Mouse (Mus musculus) thymus, adult 2 months (tissue): Measurements from ENCODE around the gene Ktn1. TPM values are rescaled to one million over a fixed set of nuclear protein-coding genes. Genes with fewer than 3 reads are reported as not detected.

Experiments used
- DNase-seq: peaks from one replicate; pipeline ENCODE4 v3.0.0; 2021
- H3K27ac ChIP-seq: fragments of 200-500 bp; 2 replicates; pipeline ENCODE4 v1.5.1; 2012; ENCODE audit warnings: low read length, control low read depth; ENCODE audit not compliant: control insufficient read depth, insufficient read depth
- H3K27me3 ChIP-seq: fragments of 200-500 bp; 2 replicates; pipeline ENCODE4 v1.6.1; 2012; ENCODE audit warnings: mild to moderate bottlenecking, low read length, moderate library complexity, mixed read lengths; ENCODE audit not compliant: control insufficient read depth, insufficient read depth
- H3K36me3 ChIP-seq: fragments of 200-500 bp; 2 replicates; pipeline ENCODE4 v1.6.1; 2012; ENCODE audit warnings: mild to moderate bottlenecking, low read length, moderate library complexity; ENCODE audit not compliant: control insufficient read depth, insufficient read depth
- H3K4me1 ChIP-seq: fragments of 200-500 bp; replicated peaks from 2 replicates; pipeline ENCODE4 v1.6.1; 2012; ENCODE audit warnings: low read length; ENCODE audit not compliant: control insufficient read depth, insufficient read depth
- H3K4me3 ChIP-seq: fragments of 200-500 bp; 2 replicates; pipeline ENCODE4 v1.5.1; 2012; ENCODE audit warnings: mild to moderate bottlenecking, low read length, control low read depth, moderate library complexity; ENCODE audit not compliant: control insufficient read depth, insufficient read depth
- CTCF ChIP-seq: fragments of 200-500 bp; IDR thresholded peaks from 2 replicates; pipeline ENCODE4 v1.5.1; 2012; ENCODE audit warnings: mild to moderate bottlenecking, control low read depth, low read length, moderate library complexity, borderline replicate concordance; ENCODE audit not compliant: control insufficient read depth, poor library complexity, insufficient read depth; ENCODE audit errors: extremely low read depth
- POLR2A ChIP-seq: fragments of 200-500 bp; IDR thresholded peaks from 2 replicates; pipeline ENCODE4 v1.6.1; 2012; ENCODE audit warnings: mild to moderate bottlenecking, low read length, control low read depth, moderate library complexity; ENCODE audit not compliant: control insufficient read depth, poor library complexity, insufficient read depth; ENCODE audit errors: extremely low read depth
- WGBS: fragments of 180-500 bp; shearing (Covaris S2); methylation state at CpG from one replicate; pipeline ENCODE4 v1.1.7; 2018; 5-methylcytosine and 5-hydroxymethylcytosine counted together
- polyA plus RNA-seq: library from polyadenylated mRNA; depleted of rRNA; stranded (reverse); fragments of >200 nt; gene quantifications from 2 replicates; pipeline ENCODE4 v1.2.3, GENCODE M21; 2012

Gene Ktn1
- polyA plus RNA-seq, 1 experiment = 9.3 TPM

GRCm38 (mm10) chr14:47664470-47664864 lies 16.2 kb downstream of the Ktn1 start:
- TF ChIP-seq POLR2A (no peak), CTCF (no peak)
- no peaks in the 10 kb centered on the region; the same call in 1 of the 2 replicates for H3K36me3 ChIP-seq
- H3K27ac ChIP-seq = no peak overlapping the region
- no peak overlapping the region for H3K4me3 ChIP-seq
- peaks cover 6% of the 10 kb centered on the region for H3K4me1 ChIP-seq
- DNase-seq = no peak
- H3K27me3 ChIP-seq = no peaks in the 10 kb centered on the region

- Histone ChIP-seq H3K27ac (no peak overlapping the region), H3K27me3 (no peaks in the 10 kb centered on the region), H3K4me1 (peaks cover 6% of the 10 kb centered on the region), H3K36me3 (no peaks in the 10 kb centered on the region; the same call in 1 of the 2 replicates), H3K4me3 (no peak overlapping the region)
- TF ChIP-seq CTCF = no peak
- TF ChIP-seq POLR2A = no peak
- 92% methylated on average over 5 of the region's 5 CpGs for WGBS
- no peak for DNase-seq
These were observed 17.0 kb downstream of the Ktn1 start for GRCm38 (mm10) chr14:47665061-47665778.

GRCm38 (mm10) chr14:47668096-47668495 lies 19.8 kb downstream of the Ktn1 start:
- TF ChIP-seq POLR2A (no peak), CTCF (no peak)
- DNase-seq = no peak
- Histone ChIP-seq H3K27me3 (no peaks in the 10 kb centered on the region), H3K4me1 (peaks cover 6% of the 10 kb centered on the region), H3K27ac (no peak overlapping the region), H3K36me3 (peaks cover 3% of the 10 kb centered on the region), H3K4me3 (no peak overlapping the region)

- Histone ChIP-seq H3K27me3 (no peaks in the 10 kb centered on the region), H3K4me3 (no peak overlapping the region), H3K27ac (no peak overlapping the region), H3K4me1 (no peaks in the 10 kb centered on the region), H3K36me3 (peaks cover 59% of the 10 kb centered on the region)
- no peak for DNase-seq
- TF ChIP-seq CTCF (no peak), POLR2A (no peak)
- 97% methylated on average over 10 of the region's 10 CpGs for WGBS
These were observed 34.6 kb downstream of the Ktn1 start for GRCm38 (mm10) chr14:47682886-47683285.

GRCm38 (mm10) chr14:47684579-47684978 lies 36.3 kb downstream of the Ktn1 start:
- 98% methylated on average over 5 of the region's 5 CpGs for WGBS
- no peaks in the 10 kb centered on the region for H3K27me3 ChIP-seq

GRCm38 (mm10) chr14:47699126-47699525 lies 50.9 kb downstream of the Ktn1 start:
- WGBS = 97% methylated on average over 5 of the region's 5 CpGs

More at GRCm38 (mm10) chr14:47684579-47684978, 36.3 kb downstream of the Ktn1 start:
- TF ChIP-seq POLR2A (no peak), CTCF (no peak)
- no peak overlapping the region for H3K27ac ChIP-seq
- no peaks in the 10 kb centered on the region for H3K4me1 ChIP-seq
- no peak for DNase-seq
- H3K36me3 ChIP-seq = peaks cover 61% of the 10 kb centered on the region
- no peak overlapping the region for H3K4me3 ChIP-seq

More at GRCm38 (mm10) chr14:47699126-47699525, 50.9 kb downstream of the Ktn1 start:
- H3K27me3 ChIP-seq = no peaks in the 10 kb centered on the region
- TF ChIP-seq POLR2A = no peak
- no peak for TF ChIP-seq CTCF
- no peak overlapping the region for H3K27ac ChIP-seq
- no peak overlapping the region for H3K4me3 ChIP-seq
- DNase-seq = no peak
- peaks cover 38% of the 10 kb centered on the region for H3K36me3 ChIP-seq
- H3K4me1 ChIP-seq = no peaks in the 10 kb centered on the region
